Mouse (Mus musculus) MEL (cell line): ENCODE data around the gene St7. TPM values are rescaled to one million over a fixed set of nuclear protein-coding genes. Genes with fewer than 3 reads are reported as not detected.

Experiments
- DNase-seq: peaks from one replicate; pipeline ENCODE4 v3.0.0; 2011; ENCODE audit warnings: low read depth, low spot score
- H3K27ac ChIP-seq: 2 replicates; pipeline ENCODE4 v1.5.1; 2012; ENCODE audit warnings: low read depth, mild to moderate bottlenecking, control low read depth, low read length, moderate library complexity; ENCODE audit not compliant: control insufficient read depth
- H3K27me3 ChIP-seq, 2 experiments: fragments of 150-350 bp in 1 of 2; sonication (generic) in 1 of 2; 2 replicates each; pipeline ENCODE4 v1.6.1; 2012; ENCODE audit warnings: low read length in 2 of 2, mild to moderate bottlenecking in 2 of 2, improper control_type of control experiment in 1 of 2, moderate library complexity in 1 of 2; ENCODE audit not compliant: insufficient read depth in 2 of 2, control insufficient read depth in 1 of 2
- H3K36me3 ChIP-seq, 2 experiments: 2 replicates each; pipeline ENCODE4 v1.6.1; 2012 to 2014; ENCODE audit warnings: low read length in 2 of 2, improper control_type of control experiment in 1 of 2, inconsistent platforms in 1 of 2, mild to moderate bottlenecking in 1 of 2; ENCODE audit not compliant: insufficient read depth in 2 of 2, control insufficient read depth in 1 of 2
- H3K4me1 ChIP-seq, 2 experiments: fragments of 150-350 bp in 1 of 2; sonication (generic) in 1 of 2; 2 replicates each; pipeline ENCODE4 v1.6.1; 2012; ENCODE audit warnings: low read length in 2 of 2, improper control_type of control experiment in 1 of 2, mild to moderate bottlenecking in 1 of 2; ENCODE audit not compliant: insufficient read depth in 2 of 2, control insufficient read depth in 1 of 2
- H3K4me3 ChIP-seq, 2 experiments: fragments of 150-350 bp in 1 of 2; sonication (generic) in 1 of 2; 2 replicates each; pipeline ENCODE4 v1.5.1; 2012; ENCODE audit warnings: low read depth in 2 of 2, low read length in 2 of 2, mild to moderate bottlenecking in 2 of 2, moderate library complexity in 2 of 2, control low read depth in 1 of 2, improper control_type of control experiment in 1 of 2; ENCODE audit not compliant: control insufficient read depth in 1 of 2, insufficient read depth in 1 of 2
- H3K79me2 ChIP-seq: 2 replicates; pipeline ENCODE4 v1.6.1; 2012; ENCODE audit warnings: mild to moderate bottlenecking, low read length, moderate library complexity; ENCODE audit not compliant: control insufficient read depth, poor library complexity, insufficient read depth
- H3K9ac ChIP-seq: 2 replicates; pipeline ENCODE4 v1.6.1; 2012; ENCODE audit warnings: low read depth, mild to moderate bottlenecking, control low read depth, low read length, moderate library complexity; ENCODE audit not compliant: control insufficient read depth, poor library complexity, severe bottlenecking
- H3K9me3 ChIP-seq: fragments of 150-350 bp; sonication (generic); replicated peaks from 2 replicates; pipeline ENCODE4 v1.6.1; 2012; ENCODE audit warnings: mild to moderate bottlenecking, low read length, improper control_type of control experiment, moderate library complexity; ENCODE audit not compliant: insufficient read depth
- CHD1 ChIP-seq: IDR thresholded peaks from 2 replicates; pipeline ENCODE4 v1.6.1; 2012; ENCODE audit warnings: low read depth, mild to moderate bottlenecking, inconsistent platforms, low read length, improper control_type of control experiment
- CHD2 ChIP-seq: IDR thresholded peaks from 2 replicates; pipeline ENCODE4 v1.6.1; 2011; ENCODE audit warnings: low read length, improper control_type of control experiment
- E2F4 ChIP-seq: IDR thresholded peaks from 2 replicates; pipeline ENCODE4 v1.6.1; 2011; ENCODE audit warnings: low read depth, low read length, improper control_type of control experiment, borderline replicate concordance
- EP300 ChIP-seq, 2 experiments: IDR thresholded peaks; 2 replicates each; pipeline ENCODE4 v1.6.1; 2011; ENCODE audit warnings: improper control_type of control experiment in 2 of 2, low read length in 2 of 2, low read depth in 1 of 2, mild to moderate bottlenecking in 1 of 2
- ETS1 ChIP-seq: IDR thresholded peaks from 2 replicates; pipeline ENCODE4 v1.6.1; 2012; ENCODE audit warnings: low read depth, mild to moderate bottlenecking, inconsistent platforms, low read length, improper control_type of control experiment, moderate library complexity
- GATA1 ChIP-seq: IDR thresholded peaks from 2 replicates; pipeline ENCODE4 v1.6.1; 2011; ENCODE audit warnings: low read depth, low read length, improper control_type of control experiment
- HCFC1 ChIP-seq: IDR thresholded peaks from 2 replicates; pipeline ENCODE4 v1.6.1; 2012; ENCODE audit warnings: low read depth, mild to moderate bottlenecking, inconsistent platforms, low read length, improper control_type of control experiment, moderate library complexity
- JUND ChIP-seq: IDR thresholded peaks from 2 replicates; pipeline ENCODE4 v1.6.1; 2011; ENCODE audit warnings: low read depth, mild to moderate bottlenecking, improper control_type of control experiment, low read length
- MAFK ChIP-seq: IDR thresholded peaks from 2 replicates; pipeline ENCODE4 v1.6.1; 2011; ENCODE audit warnings: low read depth, mild to moderate bottlenecking, low read length, improper control_type of control experiment, borderline replicate concordance
- MAX ChIP-seq: IDR thresholded peaks from 2 replicates; pipeline ENCODE4 v1.6.1; 2011; ENCODE audit warnings: low read length, improper control_type of control experiment
- MAZ ChIP-seq: IDR thresholded peaks from 2 replicates; pipeline ENCODE4 v1.6.1; 2012; ENCODE audit warnings: low read depth, mild to moderate bottlenecking, inconsistent platforms, low read length, improper control_type of control experiment
- MXI1 ChIP-seq: IDR thresholded peaks from 2 replicates; pipeline ENCODE4 v1.6.1; 2011; ENCODE audit warnings: mild to moderate bottlenecking, low read depth, low read length, improper control_type of control experiment
- MYC ChIP-seq: IDR thresholded peaks from 2 replicates; pipeline ENCODE4 v1.6.1; 2011; ENCODE audit warnings: low read depth, mild to moderate bottlenecking, low read length, improper control_type of control experiment, moderate library complexity
- NELFE ChIP-seq: IDR thresholded peaks from 2 replicates; pipeline ENCODE4 v1.6.1; 2011; ENCODE audit warnings: low read depth, low read length, improper control_type of control experiment
- POLR2A ChIP-seq, 2 experiments: IDR thresholded peaks; 2 replicates each; pipeline ENCODE4 v1.6.1; 2011 to 2012; ENCODE audit warnings: low read length in 2 of 2, mild to moderate bottlenecking in 2 of 2, control low read depth in 1 of 2, improper control_type of control experiment in 1 of 2, low read depth in 1 of 2, moderate library complexity in 1 of 2; ENCODE audit not compliant: control insufficient read depth in 1 of 2, insufficient read depth in 1 of 2, poor library complexity in 1 of 2
- POLR2AphosphoS2 ChIP-seq: IDR thresholded peaks from 2 replicates; pipeline ENCODE4 v1.6.1; 2011; ENCODE audit warnings: low read length, improper control_type of control experiment
- POLR2AphosphoS5 ChIP-seq: IDR thresholded peaks from 2 replicates; pipeline ENCODE4 v1.6.1; 2012; ENCODE audit warnings: low read depth, borderline replicate concordance, mild to moderate bottlenecking, inconsistent platforms, low read length, moderate library complexity, mixed read lengths
- RAD21 ChIP-seq: IDR thresholded peaks from 2 replicates; pipeline ENCODE4 v1.6.1; 2011; ENCODE audit warnings: mild to moderate bottlenecking, low read depth, low read length, improper control_type of control experiment
- SIN3A ChIP-seq: IDR thresholded peaks from 2 replicates; pipeline ENCODE4 v1.6.1; 2012; ENCODE audit warnings: low read length, improper control_type of control experiment, inconsistent platforms
- SMC3 ChIP-seq: IDR thresholded peaks from 2 replicates; pipeline ENCODE4 v1.6.1; 2011; ENCODE audit warnings: low read depth, low read length, improper control_type of control experiment
- TAL1 ChIP-seq: IDR thresholded peaks from 2 replicates; pipeline ENCODE4 v1.6.1; 2012; ENCODE audit warnings: mild to moderate bottlenecking, inconsistent platforms, low read length, moderate library complexity, mixed read lengths
- TBP ChIP-seq: IDR thresholded peaks from 2 replicates; pipeline ENCODE4 v1.8.0; 2011; ENCODE audit warnings: low read depth, low read length, improper control_type of control experiment
- TCF12 ChIP-seq: IDR thresholded peaks from 2 replicates; pipeline ENCODE4 v1.6.1; 2014; ENCODE audit warnings: low read depth, mild to moderate bottlenecking, inconsistent platforms, low read length, improper control_type of control experiment, moderate library complexity
- USF2 ChIP-seq, 2 experiments: IDR thresholded peaks; 2 replicates each; pipeline ENCODE4 v1.6.1; 2011 to 2012; ENCODE audit warnings: improper control_type of control experiment in 2 of 2, low read length in 2 of 2, borderline replicate concordance in 1 of 2, inconsistent platforms in 1 of 2, low read depth in 1 of 2, mild to moderate bottlenecking in 1 of 2; ENCODE audit not compliant: insufficient read depth in 1 of 2
- polyA plus RNA-seq, 2 experiments: library from polyadenylated mRNA; stranded (reverse) in 1 of 2; unstranded in 1 of 2; fragments of >175 nt in 1 of 2; fragments of >200 nt in 1 of 2; gene quantifications; 2 replicates each; pipeline versions ENCODE4 v1.2.1 to v1.2.4; 2012; ENCODE audit warnings: low replicate concordance in 2 of 2, low read depth in 1 of 2; ENCODE audit not compliant: insufficient read length in 2 of 2, insufficient read depth in 1 of 2, missing spikeins in 1 of 2
- total RNA-seq: library from RNA; depleted of rRNA; stranded (reverse); fragments of 300-350 nt; gene quantifications from 2 replicates; pipeline ENCODE4 v1.2.3, GENCODE M21; 2012

The St7 gene
- total and polyA plus RNA-seq, 3 experiments, result 34.4 to 48.5 TPM; not detected in 1

- Histone ChIP-seq H3K9me3 (no peaks in the 10 kb centered on the region), H3K27me3 (no peaks in the 10 kb centered on the region), H3K79me2 (no peaks in the 10 kb centered on the region), H3K36me3 (peaks cover 0 to 11% of the 10 kb centered on the region in 2 experiments; a peak in 2 of 4 replicates), H3K4me3 (no peak overlapping the region), H3K9ac (no peak overlapping the region), H3K4me1 (no peaks in the 10 kb centered on the region), H3K27ac (no peak overlapping the region)
- no peak for DNase-seq
- TF ChIP-seq MXI1 (no peak), RAD21 (no peak), POLR2AphosphoS5 (no peak)
These were observed 167.7 kb downstream of the St7 start for GRCm38 (mm10) chr6:17860463-17860862.

- H3K4me3 ChIP-seq, result no peak overlapping the region
- no peak overlapping the region for H3K9ac ChIP-seq
- H3K9me3 ChIP-seq, result no peaks in the 10 kb centered on the region
- DNase-seq, result no peak
- peaks cover 0 to 19% of the 10 kb centered on the region in 2 experiments; a peak in 2 of 4 replicates for H3K36me3 ChIP-seq
- peaks cover 0 to 3% of the 10 kb centered on the region in 2 experiments; a peak in 1 of 4 replicates for H3K4me1 ChIP-seq
- H3K27me3 ChIP-seq, result no peaks in the 10 kb centered on the region
- TF ChIP-seq SIN3A, result no peak
- TF ChIP-seq MAX, result no peak
- TF ChIP-seq MAZ, result no peak
- no peak for TF ChIP-seq MAFK
- TF ChIP-seq EP300 (IDR thresholded peaks at IDR 0.05; ENCODE audit: low read depth in 1 of 2, low read length in 2 of 2), result no peak
- no peak for TF ChIP-seq CHD1
- TF ChIP-seq TBP, result no peak
- H3K27ac ChIP-seq, result no peak overlapping the region
- no peaks in the 10 kb centered on the region for H3K79me2 ChIP-seq
These were observed 175.1 kb downstream of the St7 start for GRCm38 (mm10) chr6:17867796-17868195.

DNA sequence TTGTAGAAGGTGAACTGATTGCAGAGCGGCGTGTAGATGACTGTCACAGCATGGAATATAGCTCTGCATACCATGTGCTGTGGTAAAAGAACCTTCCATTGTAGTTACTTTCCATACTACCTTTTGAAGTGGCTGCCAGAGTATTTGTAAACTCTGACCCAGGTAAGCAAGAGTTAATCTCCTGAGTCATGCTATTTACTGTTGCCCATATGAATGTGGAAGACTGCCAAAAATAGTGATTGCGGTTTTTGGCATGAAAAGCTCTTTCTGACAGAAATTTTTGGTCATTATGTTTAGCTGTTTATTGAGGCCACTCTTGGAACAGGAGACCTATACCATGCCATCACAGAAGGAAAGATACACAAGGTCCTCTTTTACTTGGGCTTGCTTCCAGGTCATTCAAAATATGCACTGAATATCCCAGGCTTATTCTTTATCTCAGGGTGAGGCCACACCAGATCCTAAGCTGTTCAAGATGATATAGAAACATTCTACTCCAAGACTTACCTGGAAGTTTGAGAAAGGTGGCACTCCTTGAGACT lies 179.2 kb downstream of the St7 start:
- no peak overlapping the region for H3K4me3 ChIP-seq
- DNase-seq, result peak; percentile 23
- H3K36me3 ChIP-seq, result peaks cover 0 to 15% of the 10 kb centered on the region in 2 experiments; a peak in 2 of 4 replicates

More for the DNA sequence above, 179.2 kb downstream of the St7 start:
- Histone ChIP-seq H3K27ac (no peak overlapping the region), H3K9ac (no peak overlapping the region), H3K9me3 (no peaks in the 10 kb centered on the region), H3K4me1 (peaks cover 0 to 3% of the 10 kb centered on the region in 2 experiments; a peak in 1 of 4 replicates), H3K79me2 (no peaks in the 10 kb centered on the region), H3K27me3 (no peaks in the 10 kb centered on the region)
- no peak for TF ChIP-seq JUND
- no peak for TF ChIP-seq NELFE
- no peak for TF ChIP-seq MXI1
- no peak for TF ChIP-seq HCFC1
- no peak for TF ChIP-seq POLR2A (IDR thresholded peaks at IDR 0.05; ENCODE audit: control insufficient read depth in 1 of 2, insufficient read depth in 1 of 2, low read depth in 1 of 2, low read length in 2 of 2, poor library complexity in 1 of 2)
- TF ChIP-seq SMC3, result no peak
- TF ChIP-seq TAL1, result no peak
- no peak for TF ChIP-seq MYC
- TF ChIP-seq MAZ, result no peak
- no peak for TF ChIP-seq ETS1
- TF ChIP-seq POLR2AphosphoS2, result no peak
- no peak for TF ChIP-seq RAD21
- TF ChIP-seq E2F4, result no peak
- no peak for TF ChIP-seq USF2 (IDR thresholded peaks at IDR 0.05; ENCODE audit: borderline replicate concordance in 1 of 2, insufficient read depth in 1 of 2, low read depth in 1 of 2, low read length in 2 of 2)
- TF ChIP-seq TCF12, result no peak
- no peak for TF ChIP-seq GATA1
- no peak for TF ChIP-seq CHD2
